Mouse (Mus musculus) ZHBTc4 (cell line): ENCODE data around the gene Pcdh15.

Experiments used
- DNase-seq: peaks from one replicate; pipeline ENCODE4 v3.0.0-alpha.2; 2011; ENCODE audit warnings: low read depth, low spot score

Pcdh15 gene

GRCm38 (mm10) chr10:73098966-73099845, at the start of gene Pcdh15:
Pcdh15 (plus strand) TSS chr10:73099342.
- peak; percentile 64 for DNase-seq

- DNase-seq, result no peak
Observed at GRCm38 (mm10) chr10:73052074-73052473, 47.1 kb upstream of the Pcdh15 start.

GRCm38 (mm10) chr10:73059726-73060230, 39.4 kb upstream of the Pcdh15 start:
- DNase-seq, result no peak

GRCm38 (mm10) chr10:73086703-73087102, 12.4 kb upstream of the Pcdh15 start:
- no peak for DNase-seq

GRCm38 (mm10) chr10:73096531-73097135, 2.5 kb upstream of the Pcdh15 start:
- DNase-seq, result peak; percentile 63

- peak; percentile 25 for DNase-seq
Observed at GRCm38 (mm10) chr10:73097176-73097575, 2.0 kb upstream of the Pcdh15 start.

GRCm38 (mm10) chr10:73097979-73098378, 1.2 kb upstream of the Pcdh15 start:
- peak; percentile 87 for DNase-seq

GRCm38 (mm10) chr10:73099846-73100241, 702 bp downstream of the Pcdh15 start:
- DNase-seq, result no peak

GRCm38 (mm10) chr10:73103383-73103994, 4.3 kb downstream of the Pcdh15 start:
- DNase-seq, result peak; percentile 34

GRCm38 (mm10) chr10:73105893-73106292, 6.8 kb downstream of the Pcdh15 start:
- DNase-seq, result peak; percentile 74

GRCm38 (mm10) chr10:73137985-73138384, 38.8 kb downstream of the Pcdh15 start:
- DNase-seq, result no peak

- no peak for DNase-seq
Observed at GRCm38 (mm10) chr10:73147543-73147942, 48.4 kb downstream of the Pcdh15 start.

GRCm38 (mm10) chr10:73147978-73148377, 48.8 kb downstream of the Pcdh15 start:
- DNase-seq, result no peak

- no peak for DNase-seq
Observed at GRCm38 (mm10) chr10:73154544-73154943, 55.4 kb downstream of the Pcdh15 start.

- DNase-seq, result no peak
Observed at GRCm38 (mm10) chr10:73161757-73162156, 62.6 kb downstream of the Pcdh15 start.

GRCm38 (mm10) chr10:73216001-73216400, 116.9 kb downstream of the Pcdh15 start:
- DNase-seq, result no peak

- DNase-seq, result no peak
Observed at GRCm38 (mm10) chr10:73242294-73242693, 143.2 kb downstream of the Pcdh15 start.

GRCm38 (mm10) chr10:73280438-73280837, 181.3 kb downstream of the Pcdh15 start:
- DNase-seq, result no peak

- no peak for DNase-seq
Observed at GRCm38 (mm10) chr10:73296456-73296855, 197.3 kb downstream of the Pcdh15 start.

- no peak for DNase-seq
Observed at GRCm38 (mm10) chr10:73301951-73302350, 202.8 kb downstream of the Pcdh15 start.

GRCm38 (mm10) chr10:73306677-73307076, 207.5 kb downstream of the Pcdh15 start:
- DNase-seq, result no peak

GRCm38 (mm10) chr10:73326861-73327260, 227.7 kb downstream of the Pcdh15 start:
- no peak for DNase-seq
